26 mouse cellular contexts compared by ENCODE assay signal in the genomic region with DNA sequence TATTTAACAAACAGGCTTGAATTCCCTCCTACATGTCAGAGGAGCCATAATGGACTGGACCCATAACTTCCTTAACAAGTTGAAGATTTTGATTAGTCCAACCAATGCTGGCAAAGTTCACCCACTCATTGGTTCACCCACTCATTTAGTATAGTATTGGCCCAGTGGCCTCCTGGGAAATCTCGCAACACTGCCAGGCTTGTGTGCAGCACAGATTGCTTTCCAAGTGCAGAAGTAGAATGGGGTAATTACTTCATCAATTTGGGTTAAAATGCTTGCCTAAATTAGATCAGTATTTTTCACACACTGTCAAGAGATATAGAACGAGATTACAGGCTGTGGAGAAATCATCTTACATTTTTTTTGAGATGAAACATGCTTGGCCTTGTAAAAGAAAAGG.
A peak's percentile ranks its signal among the peaks of the same experiment; 100 is the strongest.
DNase-seq lines count a peak whose midpoint lies in the region; ATAC-seq lines count a peak whose summit lies in the region.
"Had no signal": no experiment of that assay in that cellular context is flagged by ENCODE, and none has a peak within 500 bp of the region (broad histone marks: within the 10 kb centered on the region; RNA-seq: fewer than 3 reads in every experiment).

No protein-coding gene starts in this region.

- H3K27me3 ChIP-seq in heart, embryonic 11.5 days (ENCODE audit: control insufficient read depth, insufficient read depth, low read length) = no peaks in the 10 kb centered on the region
- no peaks in the 10 kb centered on the region for H3K27me3 ChIP-seq in forebrain, embryonic 16.5 days (replicated peaks; ENCODE audit: control insufficient read depth, insufficient read depth, low read length)
- H3K27me3 ChIP-seq: CH12.LX; heart, embryonic 15.5 days; hindbrain, embryonic 12.5 days; intestine, embryonic 15.5 days; midbrain, embryonic 15.5 days; neural tube, embryonic 13.5 days had no signal

- H3K27ac ChIP-seq in heart, embryonic 11.5 days (ENCODE audit: low read depth, low read length) = no peak overlapping the region
- no peak overlapping the region for H3K27ac ChIP-seq in forebrain, embryonic 16.5 days (ENCODE audit: low read length)
- H3K27ac ChIP-seq: gastrocnemius, adult 2 months; heart, embryonic 15.5 days; hindbrain, embryonic 12.5 days; intestine, embryonic 15.5 days; liver, embryonic 14.5 days; midbrain, embryonic 15.5 days; neural tube, embryonic 13.5 days had no signal

- ATAC-seq in heart, embryonic 11.5 days (replicated peaks; ENCODE audit: insufficient number of reproducible peaks, low FRiP score, low TSS enrichment) = no peak
- ATAC-seq in forebrain, embryonic 16.5 days = peak; percentile 60
- ATAC-seq: activated CD4-positive, CD25-positive, alpha-beta regulatory T cell, adult 4 months; hindbrain, postnatal 0 days; intestine, embryonic 15.5 days had no signal

- H3K4me3 ChIP-seq in heart, embryonic 11.5 days (ENCODE audit: low read depth, low read length) = no peak overlapping the region
- H3K4me3 ChIP-seq in forebrain, embryonic 16.5 days (replicated peaks; ENCODE audit: low read length) = no peak overlapping the region
- H3K4me3 ChIP-seq: gastrocnemius, adult 2 months; heart, embryonic 15.5 days; hindbrain, embryonic 12.5 days; intestine, embryonic 15.5 days; midbrain, embryonic 15.5 days; neural tube, embryonic 13.5 days had no signal

- WGBS in heart, embryonic 11.5 days (ENCODE audit: insufficient replicate concordance) = 71% methylated on average over 2 of the region's 2 CpGs
- WGBS in forebrain, embryonic 16.5 days = 46% methylated on average over 2 of the region's 2 CpGs

- intact Hi-C loops in gastrocnemius, postnatal 36 days (cut with DNase I) = no loop called here

- no peaks in the 10 kb centered on the region for H3K9me3 ChIP-seq in heart, embryonic 11.5 days (replicated peaks; ENCODE audit: control insufficient read depth, low read length)
- H3K9me3 ChIP-seq in forebrain, embryonic 16.5 days (ENCODE audit: control insufficient read depth, low read length) = no peaks in the 10 kb centered on the region
- H3K9me3 ChIP-seq: heart, embryonic 15.5 days; hindbrain, embryonic 12.5 days; intestine, embryonic 15.5 days; midbrain, embryonic 15.5 days; neural tube, embryonic 13.5 days had no signal

- peak; percentile 74 for DNase-seq in heart, adult 11 months
- peak; percentile 66 for DNase-seq in brain, adult 2 months (ENCODE audit: low read depth, low spot score)
- peak; percentile 62 for DNase-seq in layer of hippocampus, adult 9-11 months
- DNase-seq in B cell, adult 2 months = no peak
- DNase-seq in gastrocnemius, postnatal 36 days = no peak
- DNase-seq: adrenal gland, adult 8-10 months; cerebellum, adult 9-10 months; cerebellum, postnatal 36 days; gastrocnemius, adult 2 months; kidney, adult 2 months; kidney, postnatal 36 days; liver; lung, adult 2 months; lung, postnatal 14 days; thymus, postnatal 4 days had no signal

- no peaks in the 10 kb centered on the region for H3K4me1 ChIP-seq in heart, embryonic 11.5 days (ENCODE audit: control insufficient read depth, insufficient read depth, low read length)
- H3K4me1 ChIP-seq in forebrain, embryonic 16.5 days (replicated peaks; ENCODE audit: control insufficient read depth, insufficient read depth, low read length) = peaks cover 18% of the 10 kb centered on the region
- H3K4me1 ChIP-seq: hindbrain, embryonic 12.5 days; intestine, embryonic 15.5 days; midbrain, embryonic 15.5 days; neural tube, embryonic 13.5 days had no signal

- H3K4me2 ChIP-seq in heart, embryonic 11.5 days = no peak overlapping the region
- no peak overlapping the region for H3K4me2 ChIP-seq in forebrain, embryonic 16.5 days (ENCODE audit: low read length)
- H3K4me2 ChIP-seq: heart, embryonic 15.5 days; hindbrain, embryonic 12.5 days; intestine, embryonic 15.5 days; midbrain, embryonic 15.5 days; neural tube, embryonic 13.5 days had no signal

- H3K9ac ChIP-seq in heart, embryonic 11.5 days (ENCODE audit: low read depth, low read length) = no peak overlapping the region
- no peak overlapping the region for H3K9ac ChIP-seq in forebrain, embryonic 16.5 days (replicated peaks; ENCODE audit: low read depth, low read length)
- H3K9ac ChIP-seq: heart, embryonic 15.5 days; hindbrain, embryonic 12.5 days; intestine, embryonic 15.5 days; liver, embryonic 14.5 days; midbrain, embryonic 15.5 days; neural tube, embryonic 13.5 days had no signal

- no peaks in the 10 kb centered on the region for H3K36me3 ChIP-seq in heart, embryonic 11.5 days (ENCODE audit: control insufficient read depth, insufficient read depth, low read length)
- H3K36me3 ChIP-seq in forebrain, embryonic 16.5 days (ENCODE audit: control insufficient read depth, insufficient read depth) = no peaks in the 10 kb centered on the region
- H3K36me3 ChIP-seq: heart, embryonic 15.5 days; hindbrain, embryonic 12.5 days; intestine, embryonic 15.5 days; midbrain, embryonic 15.5 days; neural tube, embryonic 13.5 days had no signal

Comparison
In these comparisons a context has a peak if more than half of its experiments do, and no peak if none do; other contexts are left out.
1. DNase-seq: peak in heart, adult 11 months (single experiment), brain, adult 2 months (single experiment) and layer of hippocampus, adult 9-11 months (single experiment); none in B cell, adult 2 months (0 of 2) and gastrocnemius, postnatal 36 days (0 of 2).